Mouse (Mus musculus) CH12.LX (cell line): Measurements from ENCODE around the gene Rhobtb1. TPM values are rescaled to one million over a fixed set of nuclear protein-coding genes. Genes with fewer than 3 reads are reported as not detected.

Experiments
- DNase-seq: peaks from one replicate; pipeline ENCODE4 v3.0.0-alpha.2; 2013; ENCODE audit errors: extremely low read depth
- H3K27ac ChIP-seq: 2 replicates; pipeline ENCODE4 v1.5.1; 2012; ENCODE audit warnings: low read depth, mild to moderate bottlenecking, control low read depth, moderate library complexity; ENCODE audit not compliant: insufficient read depth
- H3K27me3 ChIP-seq: replicated peaks from 2 replicates; pipeline ENCODE3; 2012; ENCODE audit warnings: inconsistent platforms
- H3K36me3 ChIP-seq, 2 experiments: replicated peaks in 1 of 2; 2 replicates each; pipeline versions ENCODE3 to v1.6.1; 2012; ENCODE audit warnings: inconsistent platforms in 1 of 2, low read length in 1 of 2, mild to moderate bottlenecking in 1 of 2, mixed read lengths in 1 of 2, moderate library complexity in 1 of 2; ENCODE audit not compliant: control insufficient read depth in 1 of 2, insufficient read depth in 1 of 2
- H3K4me1 ChIP-seq, 2 experiments: 2 replicates each; pipeline ENCODE4 v1.6.1; 2012; ENCODE audit warnings: inconsistent platforms in 1 of 2, moderate library complexity in 1 of 2; ENCODE audit not compliant: insufficient read depth in 2 of 2, control insufficient read depth in 1 of 2
- H3K4me2 ChIP-seq: 2 replicates; pipeline ENCODE4 v1.6.1; 2012; ENCODE audit warnings: low read depth, mild to moderate bottlenecking, control low read depth; ENCODE audit not compliant: poor library complexity, insufficient read depth, severe bottlenecking
- H3K4me3 ChIP-seq, 3 experiments: fragments of 150-350 bp in 1 of 3; sonication (generic) in 1 of 3; replicated peaks in 1 of 3; 2 replicates each; pipeline versions ENCODE3 to v1.5.1; 2011 to 2012; ENCODE audit warnings: low read depth in 2 of 3, low read length in 2 of 3, mild to moderate bottlenecking in 2 of 3, moderate library complexity in 2 of 3, control low read depth in 1 of 3, improper control_type of control experiment in 1 of 3, inconsistent platforms in 1 of 3, mixed read lengths in 1 of 3; ENCODE audit not compliant: poor library complexity in 1 of 3
- H3K79me2 ChIP-seq: replicated peaks from 2 replicates; pipeline ENCODE4 v1.6.1; 2012; ENCODE audit warnings: mild to moderate bottlenecking, moderate library complexity; ENCODE audit not compliant: control insufficient read depth, poor library complexity, insufficient read depth, severe bottlenecking; ENCODE audit errors: extremely low read depth
- H3K9ac ChIP-seq: 2 replicates; pipeline ENCODE4 v1.6.1; 2012; ENCODE audit warnings: low read depth, mild to moderate bottlenecking, control low read depth, moderate library complexity; ENCODE audit not compliant: insufficient read depth
- H3K9me3 ChIP-seq: replicated peaks from 2 replicates; pipeline ENCODE3; 2012; ENCODE audit warnings: low read length, inconsistent platforms, mixed read lengths
- CHD1 ChIP-seq: IDR thresholded peaks from 2 replicates; pipeline ENCODE4 v1.6.1; 2012; ENCODE audit warnings: low read depth, low read length, improper control_type of control experiment, inconsistent platforms
- CHD2 ChIP-seq: IDR thresholded peaks from 2 replicates; pipeline ENCODE4 v1.6.1; 2011; ENCODE audit warnings: low read length, improper control_type of control experiment
- CTCF ChIP-seq, 2 experiments: IDR thresholded peaks in 1 of 2; conservative IDR thresholded peaks in 1 of 2; 2 replicates each; pipeline ENCODE4 v1.5.1; 2011 to 2012; ENCODE audit warnings: low read depth in 2 of 2, low read length in 2 of 2, improper control_type of control experiment in 1 of 2, inconsistent platforms in 1 of 2, mild to moderate bottlenecking in 1 of 2, moderate library complexity in 1 of 2
- ELF1 ChIP-seq: IDR thresholded peaks from 2 replicates; pipeline ENCODE4 v1.6.1; 2014; ENCODE audit warnings: low read depth, mild to moderate bottlenecking, inconsistent platforms, low read length, improper control_type of control experiment
- ETS1 ChIP-seq: conservative IDR thresholded peaks from 2 replicates; pipeline ENCODE4 v1.6.1; 2012; ENCODE audit warnings: low read depth, mild to moderate bottlenecking, inconsistent platforms, low read length, improper control_type of control experiment, moderate library complexity
- GABPA ChIP-seq: IDR thresholded peaks from 2 replicates; pipeline ENCODE4 v1.6.1; 2012; ENCODE audit warnings: low read depth, low read length, improper control_type of control experiment, inconsistent platforms; ENCODE audit not compliant: insufficient replicate concordance
- IRF4 ChIP-seq: IDR thresholded peaks from 2 replicates; pipeline ENCODE4 v1.6.1; 2014; ENCODE audit warnings: low read depth, mild to moderate bottlenecking, inconsistent platforms, low read length, improper control_type of control experiment
- JUND ChIP-seq: conservative IDR thresholded peaks from 2 replicates; pipeline ENCODE4 v1.6.1; 2011; ENCODE audit warnings: low read depth, low read length, improper control_type of control experiment
- KAT2A ChIP-seq: IDR thresholded peaks from 2 replicates; pipeline ENCODE4 v1.6.1; 2012; ENCODE audit warnings: low read length, improper control_type of control experiment, inconsistent platforms; ENCODE audit not compliant: insufficient replicate concordance
- MEF2A ChIP-seq: IDR thresholded peaks from 2 replicates; pipeline ENCODE4 v1.6.1; 2014; ENCODE audit warnings: low read depth, mild to moderate bottlenecking, inconsistent platforms, low read length, improper control_type of control experiment, borderline replicate concordance
- NRF1 ChIP-seq: IDR thresholded peaks from 2 replicates; pipeline ENCODE4 v1.6.1; 2014; ENCODE audit warnings: low read depth, mild to moderate bottlenecking, inconsistent platforms, low read length, improper control_type of control experiment, moderate library complexity
- POLR2A ChIP-seq: IDR thresholded peaks from 2 replicates; pipeline ENCODE4 v1.6.1; 2011; ENCODE audit warnings: low read depth, mild to moderate bottlenecking, improper control_type of control experiment, low read length
- POLR2AphosphoS2 ChIP-seq: IDR thresholded peaks from 2 replicates; pipeline ENCODE4 v1.6.1; 2011; ENCODE audit warnings: low read depth, low read length, improper control_type of control experiment
- RAD21 ChIP-seq: IDR thresholded peaks from 2 replicates; pipeline ENCODE4 v1.6.1; 2011; ENCODE audit warnings: low read depth, mild to moderate bottlenecking, low read length, improper control_type of control experiment, moderate library complexity
- SIN3A ChIP-seq: IDR thresholded peaks from 2 replicates; pipeline ENCODE4 v1.6.1; 2012; ENCODE audit warnings: low read length, improper control_type of control experiment, inconsistent platforms
- TBP ChIP-seq: conservative IDR thresholded peaks from 2 replicates; pipeline ENCODE4 v1.6.1; 2011; ENCODE audit warnings: low read depth, low read length, improper control_type of control experiment
- TCF12 ChIP-seq: IDR thresholded peaks from 2 replicates; pipeline ENCODE4 v1.6.1; 2014; ENCODE audit warnings: low read depth, mild to moderate bottlenecking, inconsistent platforms, low read length, improper control_type of control experiment
- UBTF ChIP-seq: IDR thresholded peaks from 2 replicates; pipeline ENCODE4 v1.6.1; 2012; ENCODE audit warnings: low read depth, mild to moderate bottlenecking, inconsistent platforms, low read length, improper control_type of control experiment, moderate library complexity
- USF2 ChIP-seq: conservative IDR thresholded peaks from 2 replicates; pipeline ENCODE4 v1.6.1; 2011; ENCODE audit warnings: low read depth, low read length, improper control_type of control experiment
- ZKSCAN1 ChIP-seq: IDR thresholded peaks from 2 replicates; pipeline ENCODE4 v1.6.1; 2012; ENCODE audit warnings: low read depth, inconsistent platforms, low read length, improper control_type of control experiment, borderline replicate concordance
- ZMIZ1 ChIP-seq: IDR thresholded peaks from 2 replicates; pipeline ENCODE4 v1.6.1; 2012; ENCODE audit warnings: low read depth, mild to moderate bottlenecking, inconsistent platforms, low read length, improper control_type of control experiment
- dilution Hi-C: fragments of 300-500 bp; cut with MboI; formaldehyde crosslinking; loops from 2 replicates; pipeline ENCODE4 v1.14.3; 2020; ENCODE audit warnings: low sequenced_read_pairs; ENCODE audit not compliant: extremely low pct_unique_long_range_greater_than_20kb, extremely low pct_ligation_motif_present
- in situ Hi-C: fragments of 300-500 bp; cut with MboI; formaldehyde crosslinking; loops from 3 replicates; pipeline ENCODE4 v1.14.3; 2019; ENCODE audit warnings: low sequenced_read_pairs, low pct_ligation_motif_present, low pct_unique_long_range_greater_than_20kb, mixed read lengths
- polyA plus RNA-seq: library from polyadenylated mRNA; unstranded; fragments of >175 nt; gene quantifications from 2 replicates; pipeline ENCODE4 v1.2.1, GENCODE M21; 2012; ENCODE audit warnings: low read depth; ENCODE audit not compliant: insufficient read length
- total RNA-seq, 2 experiments: library from RNA; depleted of rRNA; stranded (reverse); fragments of 300-350 nt in 1 of 2; fragments of >200 nt in 1 of 2; gene quantifications; 2 replicates each; pipeline ENCODE4 v1.2.3; 2012 to 2014

Rhobtb1 gene
- total and polyA plus RNA-seq, 3 experiments: 3.1 to 12.2 (median 3.4) TPM

- H3K79me2 ChIP-seq: no peaks in the 10 kb centered on the region
- dilution Hi-C loops (no loop called here), in situ Hi-C loops (no loop called here)
- H3K27ac ChIP-seq: no peak overlapping the region
- peaks cover 13 to 21% of the 10 kb centered on the region in 2 experiments for H3K4me1 ChIP-seq
- H3K4me2 ChIP-seq: no peak overlapping the region
- peaks cover 0 to 1% of the 10 kb centered on the region in 2 experiments for H3K36me3 ChIP-seq
- TF ChIP-seq CHD2 (no peak), JUND (no peak), NRF1 (no peak), ZMIZ1 (no peak), ETS1 (no peak), IRF4 (no peak), MEF2A (no peak), UBTF (no peak), ELF1 (no peak), TBP (no peak), CTCF (conservative IDR thresholded peaks at IDR 0.05 in 1 of 2, IDR thresholded peaks at IDR 0.05 in 1 of 2; ENCODE audit: low read depth in 2 of 2, low read length in 2 of 2) (no peak), KAT2A (no peak), USF2 (no peak), POLR2A (no peak), RAD21 (no peak)
- H3K4me3 ChIP-seq: no peak overlapping the region
- H3K27me3 ChIP-seq: no peaks in the 10 kb centered on the region
- DNase-seq: no peak
- H3K9me3 ChIP-seq: peaks cover 3% of the 10 kb centered on the region
- no peak overlapping the region for H3K9ac ChIP-seq
These were observed 86.5 kb downstream of the Rhobtb1 start for GRCm38 (mm10) chr10:69237781-69238180.

- TF ChIP-seq ELF1 (no peak), TCF12 (no peak), NRF1 (no peak), CHD1 (no peak), GABPA (no peak), POLR2AphosphoS2 (no peak), SIN3A (no peak), KAT2A (no peak), ZKSCAN1 (no peak)
- no peak for DNase-seq
- in situ Hi-C loops (no loop called here), dilution Hi-C loops (no loop called here)
- Histone ChIP-seq H3K9ac (no peak overlapping the region), H3K4me3 (no peak overlapping the region), H3K27ac (no peak overlapping the region), H3K4me2 (no peak overlapping the region), H3K27me3 (no peaks in the 10 kb centered on the region), H3K79me2 (no peaks in the 10 kb centered on the region), H3K9me3 (peaks cover 3% of the 10 kb centered on the region), H3K36me3 (peaks cover 0 to 1% of the 10 kb centered on the region in 2 experiments), H3K4me1 (peaks cover 16 to 24% of the 10 kb centered on the region in 2 experiments)
These were observed 87.1 kb downstream of the Rhobtb1 start for GRCm38 (mm10) chr10:69238311-69238710.
